Mouse (Mus musculus) heart, embryonic 14.5 days (tissue): ENCODE data around the gene Elovl6. TPM values are rescaled to one million over a fixed set of nuclear protein-coding genes. Genes with fewer than 3 reads are reported as not detected.

Experiments used
- ATAC-seq: fragments of 200-750 bp; cut with Nextera tagmentation; 2 replicates; pipeline ENCODE4 v1.8.0; 2017; ENCODE audit warnings: low read depth, moderate TSS enrichment; ENCODE audit not compliant: insufficient number of reproducible peaks, insufficient read depth, low FRiP score
- H3K27ac ChIP-seq, 2 experiments: fragments of 200-500 bp in 1 of 2; fragments of 300-500 bp in 1 of 2; sonication (generic) in 1 of 2; replicated peaks in 1 of 2; 2 replicates each; pipeline ENCODE4 v1.5.1; 2012 to 2014; ENCODE audit warnings: low read depth in 2 of 2, low read length in 2 of 2, control low read depth in 1 of 2, mild to moderate bottlenecking in 1 of 2, mixed read lengths in 1 of 2; ENCODE audit not compliant: control insufficient read depth in 1 of 2, insufficient read depth in 1 of 2
- H3K27me3 ChIP-seq: fragments of 300-500 bp; sonication (generic); 2 replicates; pipeline ENCODE4 v1.6.1; 2014; ENCODE audit warnings: mild to moderate bottlenecking, low read length, control low read depth; ENCODE audit not compliant: control insufficient read depth, insufficient read depth
- H3K36me3 ChIP-seq: fragments of 300-500 bp; sonication (generic); 2 replicates; pipeline ENCODE4 v1.6.1; 2014; ENCODE audit warnings: mild to moderate bottlenecking, control low read depth, low read length, mixed read lengths; ENCODE audit not compliant: control insufficient read depth, insufficient read depth
- H3K4me1 ChIP-seq, 2 experiments: fragments of 200-500 bp in 1 of 2; fragments of 300-500 bp in 1 of 2; sonication (generic) in 1 of 2; 2 replicates each; pipeline ENCODE4 v1.6.1; 2012 to 2014; ENCODE audit warnings: low read length in 2 of 2, control low read depth in 1 of 2, mixed read lengths in 1 of 2; ENCODE audit not compliant: control insufficient read depth in 2 of 2, insufficient read depth in 2 of 2
- H3K4me2 ChIP-seq: fragments of 300-500 bp; sonication (generic); 2 replicates; pipeline ENCODE4 v1.6.1; 2014; ENCODE audit warnings: mild to moderate bottlenecking, low read length
- H3K4me3 ChIP-seq, 2 experiments: fragments of 200-500 bp in 1 of 2; fragments of 300-500 bp in 1 of 2; sonication (generic) in 1 of 2; 2 replicates each; pipeline ENCODE4 v1.5.1; 2012 to 2014; ENCODE audit warnings: low read length in 2 of 2, mild to moderate bottlenecking in 2 of 2, control low read depth in 1 of 2, low read depth in 1 of 2, moderate library complexity in 1 of 2; ENCODE audit not compliant: control insufficient read depth in 1 of 2, insufficient read depth in 1 of 2
- H3K9ac ChIP-seq: fragments of 300-500 bp; sonication (generic); 2 replicates; pipeline ENCODE4 v1.6.1; 2014; ENCODE audit warnings: mild to moderate bottlenecking, low read length
- H3K9me3 ChIP-seq: fragments of 300-500 bp; sonication (generic); 2 replicates; pipeline ENCODE4 v1.6.1; 2016; ENCODE audit warnings: low read length, control low read depth; ENCODE audit not compliant: control insufficient read depth
- WGBS: fragments of 180-500 bp; shearing (Covaris S2); extraction: QIAGEN DNeasy Blood & Tissue Kit; methylation state at CpG from one replicate; pipeline ENCODE4 v1.1.7; 2014; 5-methylcytosine and 5-hydroxymethylcytosine counted together
- polyA plus RNA-seq: library from polyadenylated mRNA; unstranded; fragments of >200 nt; fragmentation: Nextera tagmentation; extraction: Ambion mirVana; gene quantifications from 2 replicates; pipeline ENCODE4 v1.2.1, GENCODE M21; 2014

The Elovl6 gene
- polyA plus RNA-seq, 1 experiment from 2014 or later: 9.8 TPM

DNA sequence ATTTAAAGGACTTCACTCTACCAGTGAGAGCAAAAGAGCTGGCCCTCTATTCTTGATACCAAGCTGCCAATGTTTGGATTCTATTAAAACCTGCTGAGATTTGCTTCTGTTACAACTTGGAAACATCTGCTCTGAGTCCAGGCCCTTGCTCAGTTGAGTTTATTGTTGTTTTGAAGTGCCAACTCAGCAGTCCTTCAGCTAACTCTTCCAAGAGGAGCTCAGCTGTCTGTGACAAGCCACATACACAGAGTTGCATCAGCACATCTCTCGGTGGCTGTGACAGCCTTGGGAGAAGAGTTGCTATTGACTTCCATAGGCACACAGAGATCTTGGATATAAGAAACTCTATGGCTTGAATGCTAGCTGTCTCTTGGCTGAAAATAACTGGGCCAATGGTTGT lies 98.9 kb downstream of the Elovl6 start:
- no peak overlapping the region for H3K4me2 ChIP-seq
- ATAC-seq: no peak
- H3K9me3 ChIP-seq: no peaks in the 10 kb centered on the region
- H3K4me3 ChIP-seq: no peak overlapping the region
- no peak overlapping the region for H3K27ac ChIP-seq
- no peak overlapping the region for H3K9ac ChIP-seq
- H3K27me3 ChIP-seq: no peaks in the 10 kb centered on the region
- H3K36me3 ChIP-seq: 0 out of 2 replicates have a peak, but pooled peaks cover 11% of the 10 kb centered on the region
- WGBS: 55% methylated on average over 1 of the region's 1 CpGs
- peaks cover 0 to 8% of the 10 kb centered on the region in 2 experiments; a peak in 3 of 4 replicates for H3K4me1 ChIP-seq

- Histone ChIP-seq H3K4me1 (peaks cover 3 to 8% of the 10 kb centered on the region in 2 experiments; a peak in 3 of 4 replicates), H3K9ac (no peak overlapping the region), H3K27me3 (no peaks in the 10 kb centered on the region), H3K4me3 (no peak overlapping the region), H3K36me3 (0 out of 2 replicates have a peak, but pooled peaks cover 11% of the 10 kb centered on the region), H3K27ac (no peak overlapping the region), H3K9me3 (no peaks in the 10 kb centered on the region), H3K4me2 (no peak overlapping the region)
- 70% methylated on average over 5 of the region's 5 CpGs for WGBS
- ATAC-seq: no peak
Observed at GRCm38 (mm10) chr3:129631857-129632256, 99.7 kb downstream of the Elovl6 start.

DNA sequence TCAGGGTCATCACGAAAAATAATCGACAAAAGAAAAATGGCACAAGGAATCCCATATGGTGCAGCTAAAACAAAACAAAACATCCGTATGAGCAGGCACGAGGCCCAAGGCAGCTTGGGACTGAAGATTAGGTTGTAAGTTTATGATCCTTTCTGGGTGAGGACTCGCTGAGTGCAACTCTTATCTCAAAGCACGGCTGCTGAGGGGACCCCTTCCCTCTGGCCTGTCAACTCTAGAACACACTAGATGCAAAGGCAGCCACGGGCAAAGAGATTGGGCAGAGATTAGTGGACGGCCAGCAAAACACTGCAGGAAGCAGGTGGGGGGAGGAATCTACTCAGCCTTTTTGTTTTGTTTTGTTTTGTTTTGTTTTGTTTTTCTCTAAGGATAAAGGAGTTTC lies 101.4 kb downstream of the Elovl6 start:
- Histone ChIP-seq H3K27me3 (no peaks in the 10 kb centered on the region), H3K4me1 (peaks cover 8 to 12% of the 10 kb centered on the region in 2 experiments; a peak in 3 of 4 replicates), H3K36me3 (0 out of 2 replicates have a peak, but pooled peaks cover 11% of the 10 kb centered on the region), H3K9ac (no peak overlapping the region), H3K27ac (no peak overlapping the region; a peak in 1 of 4 replicates), H3K9me3 (no peaks in the 10 kb centered on the region), H3K4me2 (no peak overlapping the region), H3K4me3 (no peak overlapping the region)
- ATAC-seq: 0 out of 2 replicates have a peak, but pooled peaks have one; percentile 26
- 15% methylated on average over 8 of the region's 8 CpGs for WGBS

GRCm38 (mm10) chr3:129634260-129634901 lies 102.2 kb downstream of the Elovl6 start:
- H3K4me1 ChIP-seq: peaks cover 8 to 12% of the 10 kb centered on the region in 2 experiments; a peak in 3 of 4 replicates
- 0 out of 2 replicates have a peak, but pooled peaks cover 10% of the 10 kb centered on the region for H3K36me3 ChIP-seq
- H3K9ac ChIP-seq: no peak overlapping the region
- no peaks in the 10 kb centered on the region for H3K27me3 ChIP-seq
- no peak for ATAC-seq
- no peak overlapping the region for H3K27ac ChIP-seq
- 71% methylated on average over 11 of the region's 11 CpGs for WGBS
- H3K4me3 ChIP-seq: no peak overlapping the region
- H3K4me2 ChIP-seq: no peak overlapping the region
- H3K9me3 ChIP-seq: no peaks in the 10 kb centered on the region

DNA sequence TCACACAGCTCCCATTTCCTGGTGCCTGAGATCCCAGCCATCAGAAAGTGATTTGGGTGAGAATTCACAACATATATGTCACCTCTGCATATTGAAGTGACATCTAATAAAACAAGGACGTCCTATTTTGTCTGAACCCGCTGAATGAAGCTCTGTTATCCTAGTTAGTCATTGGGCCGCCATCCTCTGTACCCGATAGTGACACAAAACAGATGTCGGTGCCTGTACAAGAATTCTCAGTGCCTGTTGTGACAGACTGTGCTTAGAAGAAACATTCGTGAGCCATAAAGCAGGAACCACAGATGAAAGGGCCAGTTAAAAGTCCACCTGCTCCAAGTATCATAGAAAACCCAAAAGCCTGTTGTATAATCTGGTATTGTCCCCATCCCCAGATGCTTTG lies 105.3 kb downstream of the Elovl6 start:
- 42% methylated on average over 6 of the region's 6 CpGs for WGBS
- no peak for ATAC-seq
- Histone ChIP-seq H3K9me3 (no peaks in the 10 kb centered on the region), H3K9ac (no peak overlapping the region), H3K27me3 (no peaks in the 10 kb centered on the region), H3K27ac (no peak overlapping the region), H3K4me2 (no peak overlapping the region), H3K4me1 (peaks cover 8 to 12% of the 10 kb centered on the region in 2 experiments; a peak in 3 of 4 replicates), H3K4me3 (no peak overlapping the region), H3K36me3 (0 out of 2 replicates have a peak, but pooled peaks cover 3% of the 10 kb centered on the region)

DNA sequence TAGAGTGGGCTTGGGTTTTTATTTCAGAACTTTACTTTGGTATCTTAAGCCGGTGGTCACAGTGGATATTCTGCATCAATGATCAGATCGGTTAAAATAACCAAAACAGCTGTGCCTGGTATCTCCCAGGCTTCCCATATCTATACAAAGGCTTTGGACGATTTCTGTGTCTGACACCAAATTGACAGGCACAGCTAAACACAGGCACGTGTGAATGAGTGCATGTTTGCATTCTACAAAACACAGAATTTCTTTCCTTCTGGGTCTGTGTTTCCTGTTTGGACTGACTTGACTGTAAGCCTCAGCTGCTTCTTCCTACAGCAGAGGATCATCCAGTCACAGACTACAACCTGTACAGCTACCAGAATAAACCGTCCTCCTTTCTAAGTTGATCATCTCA lies 107.5 kb downstream of the Elovl6 start:
- ATAC-seq: no peak
- Histone ChIP-seq H3K36me3 (no peaks in the 10 kb centered on the region), H3K27ac (no peak overlapping the region), H3K4me3 (no peak overlapping the region), H3K4me2 (no peak overlapping the region), H3K9ac (no peak overlapping the region), H3K9me3 (no peaks in the 10 kb centered on the region), H3K4me1 (peaks cover 0 to 12% of the 10 kb centered on the region in 2 experiments; a peak in 1 of 4 replicates), H3K27me3 (no peaks in the 10 kb centered on the region)
- WGBS: 53% methylated on average over 5 of the region's 5 CpGs

DNA sequence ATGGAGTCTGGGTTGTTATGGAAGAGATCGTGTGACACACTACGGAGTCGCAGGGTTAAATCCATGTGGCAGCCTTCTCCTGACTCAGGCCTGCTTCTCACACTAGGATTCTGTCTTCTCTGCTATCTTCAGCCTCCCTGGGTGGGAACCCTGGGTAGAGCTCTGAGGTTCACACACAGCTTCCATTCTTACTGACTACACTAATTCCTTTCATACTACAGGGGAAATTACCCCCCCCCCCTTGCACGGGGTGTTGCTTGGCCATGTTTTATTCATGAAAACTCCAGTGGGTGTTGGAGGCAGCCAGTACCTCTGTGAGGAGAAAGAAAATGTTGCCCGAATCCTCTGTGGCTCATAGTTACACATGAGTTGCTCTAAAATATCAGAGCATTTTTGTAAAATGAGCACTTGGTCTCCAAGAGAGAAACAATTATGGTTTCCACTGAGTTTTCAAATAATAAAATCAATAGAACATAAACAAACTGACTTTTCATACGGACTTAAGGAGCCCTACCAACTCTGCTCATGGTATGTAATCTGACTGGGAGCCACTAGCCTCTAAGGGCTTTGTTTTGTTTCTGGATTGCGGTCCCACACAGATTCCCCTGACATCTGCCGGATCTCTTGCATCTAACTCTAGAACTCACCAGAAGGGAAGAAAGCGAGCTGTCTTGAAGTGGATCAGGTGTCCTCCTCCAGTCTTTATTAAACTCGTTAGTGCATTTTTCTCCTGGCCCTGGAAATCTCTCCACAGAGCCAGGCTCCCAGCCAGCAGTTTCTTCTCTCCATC lies 108.3 kb downstream of the Elovl6 start:
- no peaks in the 10 kb centered on the region for H3K27me3 ChIP-seq
- no peak overlapping the region for H3K27ac ChIP-seq
- ATAC-seq: no peak
- no peaks in the 10 kb centered on the region for H3K9me3 ChIP-seq
- H3K4me3 ChIP-seq: no peak overlapping the region
- H3K36me3 ChIP-seq: no peaks in the 10 kb centered on the region
- no peak overlapping the region for H3K9ac ChIP-seq
- WGBS: 74% methylated on average over 10 of the region's 10 CpGs
- peaks cover 0 to 12% of the 10 kb centered on the region in 2 experiments; a peak in 1 of 4 replicates for H3K4me1 ChIP-seq
- H3K4me2 ChIP-seq: no peak overlapping the region
